Mouse (Mus musculus): ENCODE measurements around the gene Pde5a. TPM values are rescaled to one million over a fixed set of nuclear protein-coding genes. Genes with fewer than 3 reads are reported as not detected.

The Pde5a gene
- 1 to 10 TPM; 2.3 to 3.0 TPM for total RNA-seq (2021)
- long read RNA-seq, experiment 1, partial matches to known transcripts, result 0 of 1 reads
- long read RNA-seq, experiment 1, other reads (novel, unspliced or antisense), result 1 of 1 reads
- long read RNA-seq, experiment 2, partial matches to known transcripts, result 0 of 1 reads
- long read RNA-seq, experiment 2, other reads (novel, unspliced or antisense), result 1 of 1 reads

DNA sequence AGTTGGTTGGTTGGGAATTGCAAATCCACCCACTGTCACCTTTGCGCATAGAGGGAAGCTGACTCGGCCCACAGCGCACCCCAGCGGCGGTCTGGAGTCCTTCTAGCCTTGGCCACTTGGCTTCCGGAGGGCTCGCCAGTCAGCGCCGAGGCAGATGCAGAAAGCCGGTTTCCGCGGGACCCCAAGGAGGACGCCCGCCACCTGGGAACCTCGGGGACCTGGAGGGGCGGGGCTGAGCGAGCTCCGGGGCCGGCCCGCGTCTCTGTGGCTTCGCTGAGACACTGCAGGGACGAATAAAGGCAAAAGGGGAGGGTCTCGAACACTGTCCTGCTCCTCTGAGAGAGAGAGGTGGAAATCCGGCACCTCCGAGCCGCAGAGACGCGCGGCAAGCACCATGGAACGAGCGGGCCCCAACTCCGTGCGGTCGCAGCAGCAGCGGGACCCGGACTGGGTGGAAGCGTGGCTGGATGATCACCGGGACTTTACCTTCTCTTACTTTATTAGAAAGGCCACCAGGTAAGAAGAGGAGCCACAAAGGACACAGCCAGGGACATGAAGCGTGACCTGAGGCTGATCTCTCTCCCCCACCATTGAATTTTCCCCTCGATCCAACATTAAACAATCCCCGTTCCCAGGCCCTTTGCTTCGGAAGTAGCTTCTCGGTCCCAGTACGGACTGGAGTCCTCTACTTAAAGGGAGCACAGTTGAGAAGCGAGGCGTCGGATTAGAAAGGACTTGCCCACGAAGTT lies at the start of gene Pde5a:
Gene Pde5a, plus strand, starts transcription at position 96 of the 749 bp plus-strand sequence.
- peak; percentile 70 for DNase-seq

DNA sequence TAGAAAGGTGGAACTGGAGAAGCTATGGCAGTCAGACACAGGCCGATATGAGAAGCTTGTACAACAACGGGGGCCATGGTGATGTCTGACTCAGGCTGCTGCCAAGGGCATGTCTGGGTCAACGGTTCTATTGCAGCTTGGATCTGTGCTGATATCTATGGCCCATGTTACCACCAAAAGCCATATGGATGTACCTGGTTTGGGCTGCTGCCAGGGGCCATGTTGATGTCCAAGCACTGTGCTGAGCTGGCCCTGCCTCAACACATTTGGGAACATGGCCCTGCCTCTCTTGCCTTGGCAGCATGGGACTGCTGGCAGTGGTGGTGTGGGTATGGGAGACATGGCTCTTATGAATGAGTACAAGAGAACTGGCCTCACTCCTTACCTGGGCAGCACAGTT lies 47.9 kb upstream of the Pde5a start:
- no peak for DNase-seq

DNA sequence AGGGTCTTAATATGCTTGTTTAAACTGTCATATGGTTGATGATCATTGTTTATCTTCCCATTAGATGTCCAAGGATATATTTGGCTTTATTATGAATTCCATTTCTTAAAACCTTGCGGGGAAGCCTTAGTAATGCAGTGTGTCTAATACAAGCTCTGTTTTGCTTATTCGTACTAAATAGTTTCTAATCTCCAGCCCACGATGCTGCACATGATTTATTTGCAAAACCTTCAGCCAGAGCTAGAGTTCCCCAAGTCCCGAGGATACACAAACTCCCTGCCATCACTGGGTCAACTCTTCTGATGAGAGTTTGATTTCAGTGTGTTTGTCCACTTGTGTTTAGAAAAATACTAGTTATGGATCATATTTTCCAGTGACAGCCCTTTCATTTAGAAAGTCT lies 46.4 kb upstream of the Pde5a start:
- no peak for DNase-seq

DNA sequence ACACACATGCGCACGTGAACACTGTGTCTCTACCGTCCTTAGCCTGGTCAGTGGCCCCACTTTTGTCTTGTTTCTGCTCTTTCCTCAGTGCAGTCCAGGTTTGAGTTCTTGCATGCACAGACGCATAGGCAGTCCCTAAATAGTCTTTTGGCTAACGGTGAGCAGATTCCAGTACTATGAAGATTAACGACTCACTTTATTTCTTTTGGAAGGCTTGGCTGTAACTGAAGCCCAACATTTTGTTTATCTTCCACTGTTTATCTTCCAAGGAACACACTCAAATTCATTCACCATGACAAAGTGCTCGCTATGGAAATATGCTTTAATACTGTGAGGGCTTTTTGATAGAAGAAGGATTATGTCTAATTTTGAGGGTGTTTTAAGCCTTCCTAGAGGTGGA lies 43.9 kb upstream of the Pde5a start:
- no peak for DNase-seq

DNA sequence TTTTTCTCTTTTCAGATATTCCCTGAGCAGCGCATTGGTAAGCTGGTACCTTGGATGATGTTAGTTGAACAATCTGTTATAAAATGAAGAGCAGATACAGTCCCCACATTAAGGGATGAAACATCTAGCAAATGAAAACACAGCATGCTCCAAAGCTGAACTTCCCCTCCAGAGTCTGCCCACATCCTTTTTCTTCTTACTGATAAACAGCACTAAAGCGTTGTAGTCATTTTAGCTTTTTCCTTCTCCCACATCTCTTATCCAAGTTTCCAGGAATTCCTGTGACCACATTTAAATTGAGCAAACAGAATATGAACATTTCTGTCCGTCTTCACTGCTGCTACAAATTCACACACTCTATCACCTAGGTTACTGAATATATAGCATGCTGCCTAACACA lies 35.7 kb upstream of the Pde5a start:
- DNase-seq, result no peak

DNA sequence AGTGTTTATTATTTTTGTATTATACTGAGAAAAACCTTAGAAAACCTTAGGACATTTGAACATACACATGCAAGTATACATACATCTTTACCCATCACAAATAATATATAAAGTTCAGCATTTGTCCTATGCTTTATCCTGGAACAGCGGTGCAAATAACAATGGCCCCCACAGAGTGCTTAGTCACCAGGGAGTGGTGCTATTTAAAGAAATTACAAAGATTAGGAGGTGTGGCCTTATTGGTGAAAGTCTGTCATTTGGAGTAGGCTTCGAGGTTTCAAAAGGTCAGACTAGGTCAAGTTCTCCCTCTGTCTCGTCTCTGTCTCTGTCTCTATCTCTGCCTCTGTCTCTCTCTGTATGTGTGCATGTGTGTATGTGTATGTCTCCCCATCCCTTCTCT lies 32.9 kb upstream of the Pde5a start:
- no peak for DNase-seq

DNA sequence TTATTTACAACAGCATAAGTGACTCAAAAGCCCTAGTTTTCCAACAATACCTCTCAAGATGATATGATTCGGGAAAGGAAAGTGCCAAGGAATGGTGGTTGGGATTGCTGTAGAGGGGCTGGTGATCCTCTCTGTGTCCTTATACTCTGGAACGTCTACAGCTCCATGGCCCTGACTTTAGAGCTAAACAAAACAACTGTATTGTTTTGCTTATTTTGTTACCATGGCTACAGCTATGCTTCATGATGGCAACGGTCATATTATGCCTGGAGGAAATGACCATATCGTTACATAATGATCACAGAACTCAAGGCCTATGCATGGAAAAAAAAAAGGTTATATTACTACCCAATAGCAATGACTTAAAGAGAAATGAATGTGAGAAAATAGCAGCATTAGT lies 32.1 kb upstream of the Pde5a start:
- no peak for DNase-seq

DNA sequence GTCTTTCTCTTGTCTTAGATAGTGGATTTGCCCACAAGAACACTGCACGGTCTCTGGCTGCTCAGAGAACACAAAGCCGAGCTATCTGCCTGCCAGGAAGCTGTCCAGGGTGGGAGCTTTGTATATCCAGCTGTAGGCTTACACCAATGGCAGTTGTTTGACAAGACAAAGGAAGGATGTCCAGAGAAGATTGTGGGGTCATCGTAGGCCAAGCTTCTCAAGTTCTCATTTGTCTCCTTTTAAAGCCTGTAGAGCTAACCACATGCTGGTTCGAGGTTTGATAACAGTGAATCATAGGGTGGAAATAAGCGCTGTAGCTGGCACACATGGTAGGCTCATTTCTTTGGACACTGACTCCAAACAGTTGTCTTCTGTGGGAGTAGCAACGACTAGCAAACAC lies 24.5 kb upstream of the Pde5a start:
- DNase-seq, result no peak

DNA sequence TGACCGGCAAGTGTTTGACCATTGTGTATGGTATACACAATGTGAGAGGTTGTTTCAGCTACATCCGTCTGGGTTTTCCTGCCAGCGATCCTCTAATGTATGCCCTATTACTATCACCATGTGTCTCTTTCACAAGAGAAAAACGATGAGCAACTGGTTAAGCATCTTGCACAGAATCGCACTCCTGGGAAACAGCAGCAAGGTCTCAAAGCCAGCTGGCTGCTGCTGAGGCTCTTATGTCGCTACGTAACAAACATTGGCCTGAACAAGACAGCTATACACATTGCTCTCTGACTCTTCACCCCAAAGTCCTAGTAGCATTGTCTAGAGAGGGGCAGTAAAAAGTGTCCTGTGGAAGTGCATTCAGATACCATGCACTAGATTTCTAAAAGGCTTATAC lies 23.5 kb upstream of the Pde5a start:
- peak; percentile 8 for DNase-seq

DNA sequence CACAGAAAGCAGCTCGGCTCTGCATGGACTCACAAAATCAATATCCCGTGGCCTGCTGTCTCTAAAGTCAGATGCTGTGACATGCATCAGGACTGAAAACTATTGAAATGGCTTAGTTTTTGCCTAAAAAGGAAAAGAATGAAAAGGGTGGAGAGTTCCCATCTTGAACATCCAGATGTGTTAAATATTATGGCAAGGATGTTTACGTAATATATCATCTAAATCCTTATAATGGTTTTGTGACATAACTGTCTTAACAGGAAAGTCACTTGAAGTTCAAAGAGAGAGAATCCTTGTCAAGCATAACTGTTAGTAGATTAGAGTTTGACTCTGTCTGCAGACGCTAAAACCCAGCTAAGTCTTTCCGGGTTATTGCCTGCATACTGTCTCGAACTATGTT lies 20.3 kb upstream of the Pde5a start:
- no peak for DNase-seq

DNA sequence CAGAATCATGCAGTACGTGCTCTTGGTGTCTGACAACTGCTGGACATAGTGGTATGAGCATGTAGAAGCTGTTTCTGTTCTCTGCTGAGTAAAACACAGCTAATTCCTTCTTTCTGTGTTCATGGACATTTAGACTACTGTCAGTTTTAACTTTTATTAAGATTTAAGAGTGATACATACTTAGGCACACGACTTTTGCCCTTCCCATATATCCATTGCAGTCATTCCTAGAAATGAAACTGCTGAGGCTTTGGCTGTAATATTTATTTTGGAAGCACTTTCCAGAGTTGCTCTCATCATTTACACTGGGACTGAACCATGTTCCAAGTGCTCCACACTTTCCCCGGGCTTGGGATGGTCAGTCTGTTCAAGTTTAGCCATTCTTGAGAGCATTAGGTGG lies 18.6 kb upstream of the Pde5a start:
- no peak for DNase-seq

DNA sequence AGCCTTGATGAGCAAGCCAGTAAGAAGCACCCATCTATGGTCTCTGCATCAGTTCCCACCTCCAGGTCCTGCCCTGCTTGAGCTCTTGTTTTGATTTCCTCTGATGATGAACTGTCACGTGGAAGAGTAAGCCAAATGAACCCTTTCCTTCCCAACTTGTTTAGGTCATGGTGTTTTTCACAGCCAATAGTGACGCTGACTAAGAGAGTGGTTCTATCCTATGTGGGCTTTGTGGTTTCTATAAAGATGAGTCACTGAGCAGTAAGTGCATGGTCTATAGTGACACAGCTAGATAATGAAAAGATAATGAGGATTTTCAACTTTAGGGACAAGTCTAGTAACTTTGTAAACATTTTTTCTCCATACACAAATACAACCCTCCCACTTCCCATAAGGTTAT lies 10.1 kb upstream of the Pde5a start:
- DNase-seq, result no peak

DNA sequence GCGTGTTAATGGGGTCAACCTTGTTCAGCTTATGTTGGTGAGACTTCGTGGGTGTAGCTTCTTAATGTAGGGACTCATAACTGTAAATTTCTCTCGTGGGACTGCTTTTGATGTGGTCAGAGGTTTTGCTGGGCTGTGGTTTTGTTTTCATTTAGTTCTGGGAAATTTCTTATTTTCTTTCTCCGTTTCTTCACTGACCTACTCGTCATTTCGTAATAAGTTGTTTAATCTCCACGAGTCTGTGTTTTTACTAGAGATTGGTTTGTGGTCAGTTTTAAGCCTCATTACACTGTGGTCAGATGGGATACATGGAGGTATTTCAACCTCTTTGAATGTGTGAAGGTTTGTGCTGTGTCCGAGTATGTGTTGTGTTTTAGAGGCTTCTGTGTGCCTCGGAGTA lies 7.2 kb upstream of the Pde5a start:
- DNase-seq, result no peak

DNA sequence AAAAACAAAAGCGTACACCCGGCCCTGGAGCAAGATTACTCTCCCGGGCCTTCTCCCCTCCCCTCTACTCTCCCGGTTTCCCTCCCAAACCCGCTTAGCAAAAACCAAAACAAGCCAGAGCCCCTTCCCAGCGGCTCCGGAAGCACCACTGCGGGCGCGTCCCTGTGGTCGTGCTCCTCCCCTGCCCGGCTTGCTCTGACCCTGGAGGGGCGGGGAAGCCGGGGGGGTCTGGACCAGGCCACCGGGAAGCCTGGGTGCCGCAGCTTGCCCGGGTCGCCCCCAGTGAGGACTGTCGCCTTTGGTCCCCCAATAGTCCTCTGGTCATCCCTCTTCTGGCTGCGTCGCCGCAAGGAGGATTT lies 833 bp downstream of the Pde5a start:
- peak; percentile 59 for DNase-seq

DNA sequence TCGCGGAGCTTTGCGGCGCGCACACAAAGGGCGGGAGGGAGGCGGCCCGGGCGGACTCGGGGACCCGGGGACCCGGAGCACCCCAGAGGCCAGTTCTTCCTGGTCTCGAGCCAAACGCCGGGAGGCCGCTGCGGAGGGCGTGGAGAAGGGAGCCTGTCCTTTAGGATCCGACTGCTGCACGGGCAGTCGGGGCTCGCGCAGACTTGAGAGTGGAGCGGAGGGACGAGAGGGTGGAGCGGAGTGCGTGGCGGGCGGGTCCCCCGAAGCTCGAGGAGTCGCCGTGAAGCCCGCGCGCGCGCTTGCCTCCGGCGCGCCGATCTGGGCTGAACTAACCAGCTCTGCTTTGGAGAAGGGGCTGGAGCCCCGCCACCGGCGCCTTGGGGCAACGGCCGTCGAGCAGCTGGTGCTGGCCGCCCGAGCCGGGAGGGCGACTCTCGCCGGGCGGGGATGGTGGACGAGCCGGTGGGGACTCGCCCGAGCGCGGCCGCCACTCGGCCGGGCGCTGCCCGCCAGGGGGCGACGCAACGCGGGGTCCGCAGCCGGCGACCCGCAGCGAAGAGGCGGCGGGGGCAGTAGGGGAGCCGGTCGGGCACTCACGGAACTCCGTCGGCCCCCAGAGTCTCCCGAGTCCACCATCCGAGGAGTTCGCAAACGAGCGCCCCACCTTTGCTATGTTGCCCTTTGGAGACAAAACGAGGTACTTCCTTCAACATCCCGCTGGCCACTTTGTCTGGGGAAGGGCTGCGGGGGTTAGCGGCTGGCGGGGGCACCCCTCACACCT lies 1.4 kb downstream of the Pde5a start:
- peak; percentile 71 for DNase-seq

DNA sequence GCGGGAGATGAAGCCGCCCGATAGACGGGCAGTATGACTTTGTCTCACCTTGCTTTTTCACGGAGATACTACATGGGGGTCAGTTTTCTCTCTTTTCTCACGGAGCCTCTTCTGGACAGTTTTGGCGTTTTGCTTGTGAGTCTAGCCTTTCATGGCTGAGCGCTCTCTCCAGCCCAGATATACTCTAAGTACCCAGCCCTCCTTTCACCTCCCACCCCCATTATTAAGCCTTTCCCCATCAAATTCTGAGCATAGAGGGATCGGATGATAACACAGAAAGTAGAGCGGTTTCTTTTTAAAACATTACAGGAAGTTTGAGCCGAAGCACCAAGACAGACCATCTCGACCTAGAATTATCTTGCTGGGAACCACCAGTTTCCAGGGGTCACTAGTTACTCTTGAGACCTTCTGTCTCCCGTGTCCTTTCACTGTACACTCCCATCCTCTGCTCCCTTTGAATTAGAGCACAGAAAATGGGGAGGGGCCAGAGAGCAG lies 2.0 kb downstream of the Pde5a start:
- DNase-seq, result no peak

DNA sequence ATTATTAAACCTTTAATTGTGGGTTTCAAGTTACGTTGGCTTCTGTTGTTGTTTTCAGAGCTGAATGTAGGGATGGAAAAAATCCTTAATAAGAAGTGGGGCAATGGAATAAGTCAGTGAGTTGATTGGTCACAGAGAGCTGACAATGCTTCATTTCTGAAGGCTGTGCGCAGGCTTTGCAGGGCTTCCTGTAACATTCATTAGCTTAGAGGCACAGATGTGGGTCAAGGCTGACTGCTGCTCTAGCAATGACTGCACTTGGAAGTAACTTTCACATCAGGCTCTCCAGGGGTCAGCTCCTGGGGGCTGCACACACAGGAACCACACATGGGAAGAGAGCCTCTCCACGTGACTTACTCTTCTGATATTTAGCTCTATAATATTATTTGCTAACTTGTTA lies 5.1 kb downstream of the Pde5a start:
- DNase-seq, result no peak

DNA sequence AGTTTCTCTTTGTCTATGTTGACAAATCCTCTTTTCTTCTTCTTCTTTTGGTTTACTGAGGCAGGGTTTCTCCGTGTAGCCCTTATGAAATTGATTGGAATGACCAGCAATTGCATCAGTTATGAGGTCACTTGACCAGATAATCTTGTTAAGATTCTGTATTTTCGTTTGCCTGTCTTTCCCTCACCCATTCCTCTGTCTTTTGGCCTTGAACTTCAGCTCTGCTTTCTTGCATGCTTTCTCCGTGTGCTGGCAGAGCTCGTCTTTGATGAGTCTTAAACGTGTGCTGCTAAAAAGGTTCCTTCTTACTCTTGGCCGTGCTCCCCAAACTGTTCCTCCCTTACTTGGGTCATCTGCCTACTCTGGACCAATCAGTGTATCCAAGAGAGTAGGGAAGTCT lies 5.6 kb downstream of the Pde5a start:
- DNase-seq, result no peak

DNA sequence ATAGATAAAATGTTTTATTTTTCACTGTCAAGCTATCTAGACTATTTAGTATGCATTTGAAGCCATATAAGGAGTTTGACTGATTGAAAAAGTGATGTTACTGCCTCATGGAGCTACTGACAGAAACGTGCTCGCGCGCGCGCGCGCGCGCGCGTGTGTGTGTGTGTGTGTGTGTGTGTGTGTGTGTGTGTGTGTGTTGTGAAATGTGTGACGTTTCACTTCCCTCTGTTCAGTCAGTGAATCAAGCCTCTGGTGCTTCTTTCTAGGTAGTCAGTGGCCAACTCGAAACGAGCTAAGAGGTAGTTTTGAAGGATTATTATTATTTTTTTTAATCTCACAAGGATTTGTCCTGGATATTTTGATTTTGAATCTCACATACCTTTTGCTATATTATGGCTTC lies 10.7 kb downstream of the Pde5a start:
- DNase-seq, result no peak

DNA sequence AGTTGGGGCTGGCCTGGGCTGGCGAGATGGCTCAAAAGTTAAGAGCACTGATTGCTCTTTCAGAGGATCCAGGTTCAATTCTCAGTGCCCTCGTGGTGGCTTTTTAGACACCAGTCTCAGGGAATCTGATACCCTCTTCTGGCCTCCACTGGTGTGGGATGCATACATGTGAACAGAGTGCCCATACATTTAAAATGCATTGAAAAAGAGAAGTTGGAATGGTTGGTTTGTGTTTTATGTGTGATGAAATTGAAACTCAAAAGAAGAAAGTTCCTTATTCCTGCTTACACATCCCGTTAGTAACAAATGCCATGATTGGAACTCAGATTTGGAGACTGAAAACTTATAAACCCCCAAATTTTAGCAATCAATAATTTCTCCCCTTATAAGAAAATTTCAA lies 15.5 kb downstream of the Pde5a start:
- DNase-seq, result no peak

DNA sequence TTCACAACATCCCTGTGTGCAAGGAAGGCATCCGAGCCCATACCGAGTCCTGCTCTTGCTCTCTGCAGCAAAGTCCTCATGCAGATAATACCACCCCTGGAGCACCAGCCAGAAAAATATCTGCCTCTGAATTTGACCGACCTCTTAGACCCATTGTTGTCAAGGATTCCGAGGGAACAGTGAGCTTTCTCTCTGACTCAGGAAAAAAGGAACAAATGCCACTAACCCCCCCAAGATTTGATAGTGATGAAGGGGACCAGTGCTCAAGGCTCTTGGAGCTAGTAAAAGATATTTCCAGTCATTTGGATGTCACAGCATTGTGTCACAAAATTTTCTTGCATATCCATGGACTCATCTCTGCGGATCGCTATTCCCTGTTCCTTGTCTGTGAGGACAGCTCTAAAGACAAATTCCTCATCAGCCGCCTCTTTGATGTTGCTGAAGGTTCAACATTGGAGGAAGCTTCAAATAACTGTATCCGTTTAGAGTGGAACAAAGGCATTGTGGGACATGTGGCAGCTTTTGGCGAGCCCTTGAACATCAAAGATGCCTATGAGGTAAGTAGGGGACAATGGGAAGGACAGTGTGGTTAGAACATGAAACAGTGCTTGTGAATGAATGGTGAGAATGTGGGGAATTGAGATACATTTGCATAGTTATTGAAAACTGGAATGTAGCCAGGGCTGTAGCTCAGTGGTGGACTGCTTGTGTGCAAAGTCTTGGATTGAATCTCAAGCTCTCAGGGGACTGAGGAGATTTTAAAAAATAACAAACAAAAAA lies 19.4 kb downstream of the Pde5a start:
- no peak for DNase-seq

DNA sequence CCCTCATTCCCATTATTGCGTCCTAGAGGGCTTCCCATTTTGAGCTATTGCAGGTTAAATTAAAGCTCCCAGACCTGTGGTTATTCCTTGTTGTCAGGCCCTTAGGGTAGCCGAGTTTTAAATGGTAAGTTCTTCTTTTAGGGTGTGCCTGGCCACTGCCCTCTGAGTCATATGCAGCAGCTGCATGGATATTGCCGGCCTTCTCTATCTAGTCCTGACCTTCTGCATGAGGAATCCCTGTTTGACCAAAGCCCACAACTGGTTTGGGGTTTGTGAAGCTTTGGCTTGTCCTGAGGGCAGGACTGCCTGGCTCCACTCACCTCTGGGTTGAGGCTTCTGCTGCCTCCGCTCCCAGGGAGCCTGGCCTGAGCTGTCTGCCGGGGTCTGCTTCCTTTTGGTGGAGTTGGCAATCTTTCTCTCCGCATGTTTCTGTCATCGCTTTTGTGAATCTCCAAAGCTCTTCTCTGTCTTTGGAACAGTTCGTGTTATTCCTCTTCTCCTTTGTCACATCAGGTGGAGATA lies 34.6 kb downstream of the Pde5a start:
- no peak for DNase-seq
